Mouse (Mus musculus): ENCODE data around the gene E130116L18Rik. TPM values are rescaled to one million over a fixed set of nuclear protein-coding genes. Genes with fewer than 3 reads are reported as not detected.
A peak's percentile ranks its signal among the peaks of the same experiment; 100 is the strongest.
"Not testable (repeated sequence)": the region's sequence is repeated elsewhere in the genome, so short reads cannot be mapped to it uniquely, and the experiment has no call there.

The E130116L18Rik gene
- total and polyA plus RNA-seq, 3 experiments = not detected

DNA sequence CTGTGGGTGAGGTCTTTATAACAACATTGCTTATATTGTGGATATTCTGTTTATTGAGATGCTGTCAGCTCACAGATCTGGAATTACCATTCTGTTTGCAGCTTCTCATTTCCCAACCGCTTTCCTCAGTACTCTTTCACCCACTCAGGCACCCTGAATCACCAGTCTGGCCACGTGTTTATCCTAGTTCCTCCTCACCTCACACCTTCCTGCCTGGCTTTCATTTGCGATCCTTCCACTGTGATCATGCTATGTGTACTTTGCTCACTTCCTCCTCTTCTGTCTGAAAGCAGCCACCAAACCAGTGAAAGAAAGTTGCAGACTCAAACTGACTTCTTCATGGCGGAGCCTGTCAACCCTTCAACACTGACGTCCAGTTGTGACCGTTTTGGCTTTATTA, 20.1 kb upstream of the E130116L18Rik start:
- no peak overlapping the region for H3K4me2 ChIP-seq (ENCODE audit: insufficient read depth, low read depth, poor library complexity, severe bottlenecking)
- peaks cover 0 to 15% of the 10 kb centered on the region in 2 experiments; a peak in 3 of 4 replicates for H3K4me1 ChIP-seq (ENCODE audit: control insufficient read depth in 1 of 2, insufficient read depth in 2 of 2)
- in situ Hi-C loops (cut with MboI; ENCODE audit: low pct_ligation_motif_present, low pct_unique_long_range_greater_than_20kb, low sequenced_read_pairs) = no loop called here
- TF ChIP-seq SMC3 (IDR thresholded peaks at IDR 0.05; ENCODE audit: low read depth, low read length) = no peak
- TF ChIP-seq USF2 (conservative IDR thresholded peaks at IDR 0.05; ENCODE audit: low read depth, low read length) = no peak
- TF ChIP-seq NRF1 (IDR thresholded peaks at IDR 0.05; ENCODE audit: low read depth, low read length) = no peak
- no peak for TF ChIP-seq ZKSCAN1 (IDR thresholded peaks at IDR 0.05; ENCODE audit: borderline replicate concordance, low read depth, low read length)
- TF ChIP-seq JUN (IDR thresholded peaks at IDR 0.05; ENCODE audit: insufficient read depth, low read depth, low read length) = no peak
- TF ChIP-seq USF1 (IDR thresholded peaks at IDR 0.05; ENCODE audit: low read depth, low read length) = no peak
- no peak for TF ChIP-seq TBP (conservative IDR thresholded peaks at IDR 0.05; ENCODE audit: low read depth, low read length)
- no peak for TF ChIP-seq ETS1 (conservative IDR thresholded peaks at IDR 0.05; ENCODE audit: low read depth, low read length)
- no peak for TF ChIP-seq MAZ (IDR thresholded peaks at IDR 0.05; ENCODE audit: low read depth, low read length)
- no peak for TF ChIP-seq EP300 (IDR thresholded peaks at IDR 0.05; ENCODE audit: low read length)
- no peak for TF ChIP-seq CTCF (conservative IDR thresholded peaks at IDR 0.05 in 1 of 2, IDR thresholded peaks at IDR 0.05 in 1 of 2; ENCODE audit: low read depth in 2 of 2, low read length in 2 of 2)
- TF ChIP-seq JUND (conservative IDR thresholded peaks at IDR 0.05; ENCODE audit: low read depth, low read length) = no peak
- no peak for TF ChIP-seq GABPA (IDR thresholded peaks at IDR 0.05; ENCODE audit: insufficient replicate concordance, low read depth, low read length)
- no peak for TF ChIP-seq PAX5 (IDR thresholded peaks at IDR 0.05; ENCODE audit: low read length)
- no peak for TF ChIP-seq IRF4 (IDR thresholded peaks at IDR 0.05; ENCODE audit: low read depth, low read length)
- TF ChIP-seq E2F4 (IDR thresholded peaks at IDR 0.05; ENCODE audit: insufficient replicate concordance, low read depth, low read length) = no peak
- TF ChIP-seq HCFC1 (IDR thresholded peaks at IDR 0.05; ENCODE audit: low read depth, low read length) = no peak
- no peak for TF ChIP-seq RAD21 (IDR thresholded peaks at IDR 0.05; ENCODE audit: low read depth, low read length)
- TF ChIP-seq CHD1 (IDR thresholded peaks at IDR 0.05; ENCODE audit: low read depth, low read length) = no peak
- no peaks in the 10 kb centered on the region for H3K9me3 ChIP-seq (replicated peaks; ENCODE audit: low read length)
- no peaks in the 10 kb centered on the region for H3K27me3 ChIP-seq (replicated peaks)
- no peak overlapping the region for H3K27ac ChIP-seq (ENCODE audit: insufficient read depth, low read depth)
- no peak overlapping the region for H3K9ac ChIP-seq (ENCODE audit: insufficient read depth, low read depth)
- dilution Hi-C loops (cut with MboI; ENCODE audit: extremely low pct_ligation_motif_present, extremely low pct_unique_long_range_greater_than_20kb, low sequenced_read_pairs) = no loop called here
- no peak for DNase-seq (ENCODE audit: extremely low read depth)
- H3K79me2 ChIP-seq (replicated peaks; ENCODE audit: control insufficient read depth, extremely low read depth, insufficient read depth, poor library complexity, severe bottlenecking) = no peaks in the 10 kb centered on the region
- H3K4me3 ChIP-seq (replicated peaks in 1 of 3; ENCODE audit: low read depth in 2 of 3, low read length in 2 of 3, poor library complexity in 1 of 3) = no peak overlapping the region
- peaks cover 3 to 13% of the 10 kb centered on the region in 2 experiments for H3K36me3 ChIP-seq (replicated peaks in 1 of 2; ENCODE audit: control insufficient read depth in 1 of 2, insufficient read depth in 1 of 2, low read length in 1 of 2)

GRCm38 (mm10) chr5:25224377-25224776, 1.4 kb upstream of the E130116L18Rik start:
- H3K9ac ChIP-seq (ENCODE audit: insufficient read depth, low read depth); H3K27me3 ChIP-seq (replicated peaks); in situ Hi-C loops (cut with MboI; ENCODE audit: low pct_ligation_motif_present, low pct_unique_long_range_greater_than_20kb, low sequenced_read_pairs); dilution Hi-C loops (cut with MboI; ENCODE audit: extremely low pct_ligation_motif_present, extremely low pct_unique_long_range_greater_than_20kb, low sequenced_read_pairs); DNase-seq (ENCODE audit: extremely low read depth); H3K9me3 ChIP-seq (replicated peaks; ENCODE audit: low read length); H3K27ac ChIP-seq (ENCODE audit: insufficient read depth, low read depth): not testable (repeated sequence)
- peak overlapping the region in 1 of 3 experiments; percentile 68 for H3K4me3 ChIP-seq (replicated peaks in 1 of 3; ENCODE audit: low read depth in 2 of 3, low read length in 2 of 3, poor library complexity in 1 of 3)
- peaks cover 5 to 22% of the 10 kb centered on the region in 2 experiments; a peak in 3 of 4 replicates for H3K4me1 ChIP-seq (ENCODE audit: control insufficient read depth in 1 of 2, insufficient read depth in 2 of 2)
- H3K36me3 ChIP-seq (replicated peaks in 1 of 2; ENCODE audit: control insufficient read depth in 1 of 2, insufficient read depth in 1 of 2, low read length in 1 of 2) = peaks cover 2 to 31% of the 10 kb centered on the region in 2 experiments
- peaks cover 27% of the 10 kb centered on the region for H3K79me2 ChIP-seq (replicated peaks; ENCODE audit: control insufficient read depth, extremely low read depth, insufficient read depth, poor library complexity, severe bottlenecking)
- peak overlapping the region; percentile 97 for H3K4me2 ChIP-seq (ENCODE audit: insufficient read depth, low read depth, poor library complexity, severe bottlenecking)

Measured in CH12.LX (cell line).